Mouse (Mus musculus): ENCODE measurements at regions not wholly inside any gene's neighbourhood (a gene's known extent, or its start where the extent isn't known, plus 50 kb on each side); places are given as distances from the start of the nearest gene placed in this dataset.

- TF ChIP-seq CTCF (conservative IDR thresholded peaks at IDR 0.05; ENCODE audit: low read length) (peak; percentile 56), NANOG (IDR thresholded peaks at IDR 0.05; ENCODE audit: borderline replicate concordance, low read length) (no peak), POU5F1 (IDR thresholded peaks at IDR 0.05; ENCODE audit: borderline replicate concordance, low read length) (no peak)
Measured at GRCm38 (mm10) chr2:61501922-61502321, 76.5 kb upstream of the Tank start.
